Mouse (Mus musculus) stomach, embryonic 15.5 days (tissue): ENCODE data around the gene Bbip1. TPM values are rescaled to one million over a fixed set of nuclear protein-coding genes. Genes with fewer than 3 reads are reported as not detected.
"Not testable (repeated sequence)": the region's sequence is repeated elsewhere in the genome, so short reads cannot be mapped to it uniquely, and the experiment has no call there.

Experiments used
- ATAC-seq: fragments of 200-750 bp; cut with Nextera tagmentation; 2 replicates; pipeline ENCODE4 v1.8.0; 2017; ENCODE audit warnings: low read depth, moderate number of reproducible peaks, moderate TSS enrichment; ENCODE audit not compliant: insufficient read depth, low FRiP score
- H3K27ac ChIP-seq: fragments of 300-500 bp; sonication (generic); 2 replicates; pipeline ENCODE4 v1.5.1; 2015; ENCODE audit warnings: mild to moderate bottlenecking, inconsistent platforms
- H3K27me3 ChIP-seq: fragments of 300-500 bp; sonication (generic); replicated peaks from 2 replicates; pipeline ENCODE4 v1.6.1; 2015; ENCODE audit warnings: inconsistent platforms
- H3K36me3 ChIP-seq: fragments of 300-500 bp; sonication (generic); 2 replicates; pipeline ENCODE4 v1.6.1; 2015; ENCODE audit warnings: inconsistent platforms
- H3K4me1 ChIP-seq: fragments of 300-500 bp; sonication (generic); 2 replicates; pipeline ENCODE4 v1.6.1; 2015; ENCODE audit warnings: inconsistent platforms
- H3K4me2 ChIP-seq: fragments of 300-500 bp; sonication (generic); 2 replicates; pipeline ENCODE4 v1.6.1; 2015; ENCODE audit warnings: mild to moderate bottlenecking, inconsistent platforms
- H3K4me3 ChIP-seq: fragments of 300-500 bp; sonication (generic); replicated peaks from 2 replicates; pipeline ENCODE4 v1.5.1; 2015; ENCODE audit warnings: inconsistent platforms
- H3K9ac ChIP-seq: fragments of 300-500 bp; sonication (generic); 2 replicates; pipeline ENCODE4 v1.6.1; 2015; ENCODE audit warnings: inconsistent platforms
- H3K9me3 ChIP-seq: fragments of 300-500 bp; sonication (generic); 2 replicates; pipeline ENCODE4 v1.6.1; 2016; ENCODE audit warnings: inconsistent platforms
- WGBS: fragments of 180-500 bp; shearing (Covaris S2); methylation state at CpG from one replicate; pipeline ENCODE4 v1.1.7; 2015; 5-methylcytosine and 5-hydroxymethylcytosine counted together
- polyA plus RNA-seq: library from polyadenylated mRNA; unstranded; fragments of >200 nt; fragmentation: Nextera tagmentation; extraction: Ambion mirVana; gene quantifications from 2 replicates; pipeline ENCODE4 v1.2.1, GENCODE M21; 2015

Bbip1 gene
- 75.0 and 81.9 TPM in 2 replicates for polyA plus RNA-seq

DNA sequence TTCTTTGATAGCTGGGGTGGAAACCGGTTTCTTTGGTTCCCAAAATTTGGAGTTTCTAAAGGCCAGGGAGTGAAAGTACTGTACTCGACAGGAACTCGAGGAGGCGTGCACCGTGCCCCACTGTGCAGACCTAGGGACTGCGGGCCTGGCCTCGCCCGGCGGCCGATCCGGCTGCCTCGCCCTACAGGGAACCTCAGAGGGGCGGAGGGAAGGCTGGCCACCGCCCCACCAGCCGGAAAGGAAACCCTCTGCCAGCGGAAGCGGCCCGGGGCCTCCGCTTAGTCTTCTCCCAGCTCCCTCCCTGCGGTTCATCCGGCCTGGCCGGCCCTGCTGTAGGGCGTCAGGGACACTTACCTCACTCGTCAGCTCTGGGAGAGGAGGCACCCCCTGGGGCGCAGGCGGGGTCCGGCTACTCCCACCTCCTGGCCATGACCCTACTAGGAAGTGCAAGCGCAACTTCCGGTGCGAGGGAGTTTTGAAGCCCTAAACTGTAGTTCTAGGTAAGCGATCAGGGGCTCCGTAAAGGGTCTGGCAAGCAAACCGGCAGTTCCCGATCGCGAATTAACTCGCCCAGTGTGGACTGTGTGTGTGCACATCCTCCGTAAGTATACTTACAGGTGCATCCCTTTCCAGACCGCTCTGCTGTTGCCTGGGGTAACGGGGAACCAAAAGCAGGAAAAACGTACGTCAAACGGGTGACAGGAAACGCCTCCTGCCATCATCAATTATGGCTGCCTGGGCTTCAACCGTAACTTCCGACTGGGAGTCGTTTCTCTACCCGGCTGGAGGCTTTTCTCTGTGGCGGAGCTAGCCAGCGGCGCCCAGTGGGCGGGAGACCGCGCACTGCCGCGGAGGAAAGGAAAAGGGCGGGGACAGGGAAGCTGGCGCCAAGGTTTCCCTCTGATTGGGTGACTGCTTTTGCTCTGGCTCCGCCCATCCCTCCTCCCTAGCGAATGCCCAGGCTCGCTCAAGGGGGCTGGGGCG lies at the start of gene Bbip1, which contains the start of gene Shoc2:
Gene Bbip1 (minus strand): TSS at position 826 of the 984 bp plus-strand sequence.
Gene Shoc2 (plus strand): TSS at position 505 of the 984 bp plus-strand sequence.
- H3K27ac ChIP-seq, result peak within 1 kb of the TSS; percentile 100
- H3K4me3 ChIP-seq, result peak within 1 kb of the TSS; percentile 85
- H3K4me1 ChIP-seq, result peaks cover 8% of the 10 kb centered on the region
- H3K36me3 ChIP-seq, result no peaks in the 10 kb centered on the region
- no peaks in the 10 kb centered on the region for H3K9me3 ChIP-seq
- under 1% methylated on average over 57 of the region's 62 CpGs for whole genome bisulfite sequencing
- peak; percentile 92 for ATAC-seq
- no peaks in the 10 kb centered on the region for H3K27me3 ChIP-seq
- H3K9ac ChIP-seq, result peak within 1 kb of the TSS; percentile 93
- H3K4me2 ChIP-seq, result peak within 1 kb of the TSS; percentile 59

DNA sequence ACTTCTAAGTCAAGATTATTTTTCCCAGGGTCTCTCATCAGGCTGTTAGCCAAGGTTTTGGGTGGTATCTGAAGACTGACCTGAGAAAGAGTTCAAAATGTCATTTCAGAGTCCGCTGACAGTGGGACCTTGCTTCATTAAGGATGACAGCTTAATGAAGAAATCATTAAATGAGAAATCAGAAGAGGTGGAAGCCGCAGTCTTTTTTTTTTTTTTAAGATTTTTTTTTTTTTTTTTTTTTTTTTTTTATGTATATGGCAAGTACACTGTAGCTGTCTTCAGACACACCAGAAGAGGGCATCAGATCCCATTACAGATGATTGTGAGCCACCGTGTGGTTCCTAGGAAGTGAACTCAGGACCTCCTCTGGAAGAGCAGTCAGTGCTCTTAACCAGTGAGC lies 49.4 kb upstream of the Bbip1 start:
- WGBS, result 80% methylated on average over 3 of the region's 3 CpGs

DNA sequence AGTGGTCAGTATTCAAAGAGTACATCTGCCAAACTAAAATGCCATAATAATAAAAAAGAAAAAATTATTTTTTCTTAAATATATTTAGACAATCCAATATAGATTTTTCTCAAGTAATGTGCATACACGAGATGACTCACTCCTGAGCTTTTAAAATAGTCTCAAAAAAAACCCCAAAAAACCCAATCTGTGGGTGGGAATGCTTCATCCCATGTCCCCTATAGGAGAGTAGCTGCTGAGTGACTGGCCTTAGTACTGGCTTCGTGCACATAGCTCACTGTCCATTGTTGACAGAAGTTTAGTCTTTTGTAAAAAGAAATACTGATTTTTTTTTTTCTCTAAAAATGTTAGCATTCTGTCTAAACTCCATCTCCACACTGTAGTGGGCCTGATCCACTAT lies 46.1 kb upstream of the Bbip1 start:
- no peak overlapping the region for H3K4me3 ChIP-seq
- no peak overlapping the region for H3K9ac ChIP-seq
- no peak overlapping the region for H3K4me2 ChIP-seq
- H3K36me3 ChIP-seq, result peaks cover 11% of the 10 kb centered on the region; the same call in 1 of the 2 replicates
- H3K9me3 ChIP-seq, result no peaks in the 10 kb centered on the region
- no peak for ATAC-seq
- H3K27ac ChIP-seq, result no peak overlapping the region
- no peaks in the 10 kb centered on the region for H3K27me3 ChIP-seq
- no peaks in the 10 kb centered on the region for H3K4me1 ChIP-seq
- WGBS, result 85% methylated on average over 2 of the region's 2 CpGs

More for the DNA sequence above, 49.4 kb upstream of the Bbip1 start:
- Histone ChIP-seq H3K4me2 (no peak overlapping the region), H3K4me1 (no peaks in the 10 kb centered on the region), H3K27me3 (no peaks in the 10 kb centered on the region), H3K36me3 (0 out of 2 replicates have a peak, but pooled peaks cover 4% of the 10 kb centered on the region), H3K9me3 (no peaks in the 10 kb centered on the region), H3K4me3 (no peak overlapping the region), H3K27ac (no peak overlapping the region), H3K9ac (no peak overlapping the region)
- ATAC-seq, result no peak

DNA sequence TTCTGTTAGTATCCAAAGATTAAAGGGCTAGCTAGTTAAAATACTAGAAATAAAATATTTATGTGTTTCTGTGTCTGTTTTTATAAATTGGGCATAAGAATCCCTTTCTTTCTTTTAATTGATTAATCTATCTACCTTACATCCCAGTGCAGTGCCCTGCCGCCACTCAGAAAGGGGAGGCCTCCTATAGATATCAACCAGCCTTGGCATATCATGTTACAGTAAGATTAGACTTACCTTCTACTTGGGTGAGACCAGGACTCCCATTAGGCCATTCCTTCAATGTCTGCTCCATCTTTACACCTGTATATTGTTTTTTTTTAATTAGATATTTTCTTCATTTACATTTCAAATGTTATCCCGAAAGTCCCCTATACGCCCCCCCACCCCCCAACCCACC lies 40.2 kb upstream of the Bbip1 start:
- H3K4me2 ChIP-seq, result no peak overlapping the region
- no peak overlapping the region for H3K9ac ChIP-seq
- no peaks in the 10 kb centered on the region for H3K27me3 ChIP-seq
- no peak overlapping the region for H3K4me3 ChIP-seq
- no peaks in the 10 kb centered on the region for H3K4me1 ChIP-seq
- no peak overlapping the region for H3K27ac ChIP-seq
- ATAC-seq, result no peak
- WGBS, result 95% methylated on average over 3 of the region's 3 CpGs
- H3K36me3 ChIP-seq, result peaks cover 7% of the 10 kb centered on the region; the same call in 1 of the 2 replicates
- H3K9me3 ChIP-seq, result no peaks in the 10 kb centered on the region

DNA sequence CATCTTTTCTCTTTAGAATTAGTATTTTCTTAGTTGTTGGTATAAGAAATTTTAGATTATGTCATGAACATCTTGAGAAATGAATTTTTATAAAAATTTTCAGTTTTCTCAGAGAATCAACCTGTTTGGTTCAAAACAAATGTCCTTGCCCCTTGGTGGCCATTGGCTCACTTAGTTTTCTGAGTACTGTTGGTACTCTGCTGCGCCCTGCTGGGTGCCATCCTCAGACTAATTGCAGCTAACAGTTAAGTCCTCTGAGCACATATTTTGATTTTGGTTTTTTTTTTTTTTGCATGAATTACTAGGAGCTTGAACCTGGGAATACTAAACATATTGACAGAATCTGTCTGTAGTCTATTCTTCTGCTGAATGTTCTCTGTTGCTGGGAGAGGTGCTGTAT lies 38.9 kb upstream of the Bbip1 start:
- Histone ChIP-seq H3K4me3 (no peak overlapping the region), H3K27ac (no peak overlapping the region), H3K9ac (no peak overlapping the region), H3K9me3 (no peaks in the 10 kb centered on the region), H3K4me1 (no peaks in the 10 kb centered on the region), H3K36me3 (peaks cover 6% of the 10 kb centered on the region; the same call in 1 of the 2 replicates), H3K4me2 (no peak overlapping the region), H3K27me3 (no peaks in the 10 kb centered on the region)
- WGBS, result 93% methylated on average over 1 of the region's 1 CpGs
- ATAC-seq, result no peak

DNA sequence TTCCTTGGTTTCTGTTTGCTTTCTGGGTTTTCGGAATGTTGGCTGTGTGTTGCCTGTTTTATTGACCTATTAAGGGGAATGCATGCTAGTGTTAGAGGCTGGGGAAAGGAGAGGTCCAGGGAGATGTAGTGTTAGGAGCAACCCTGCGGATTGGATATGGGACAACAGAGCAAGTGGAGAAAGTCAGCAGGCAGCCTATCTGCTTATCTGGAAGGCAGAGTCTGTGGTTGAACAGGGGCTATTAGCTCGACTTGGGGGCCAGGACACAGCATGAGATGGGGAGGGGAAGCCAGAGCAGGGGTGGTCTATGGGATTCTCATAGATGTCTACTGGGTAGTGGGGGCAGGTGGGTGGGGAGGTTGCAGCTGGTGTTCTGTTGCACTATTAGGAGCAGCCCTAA lies 37.6 kb upstream of the Bbip1 start:
- Histone ChIP-seq H3K36me3 (peaks cover 2% of the 10 kb centered on the region; the same call in 1 of the 2 replicates), H3K9ac (no peak overlapping the region), H3K27ac (no peak overlapping the region; the same call in 1 of the 2 replicates), H3K4me1 (no peaks in the 10 kb centered on the region), H3K4me3 (no peak overlapping the region), H3K4me2 (no peak overlapping the region), H3K27me3 (no peaks in the 10 kb centered on the region), H3K9me3 (no peaks in the 10 kb centered on the region)
- 48% methylated on average over 3 of the region's 3 CpGs for WGBS
- ATAC-seq, result no peak

DNA sequence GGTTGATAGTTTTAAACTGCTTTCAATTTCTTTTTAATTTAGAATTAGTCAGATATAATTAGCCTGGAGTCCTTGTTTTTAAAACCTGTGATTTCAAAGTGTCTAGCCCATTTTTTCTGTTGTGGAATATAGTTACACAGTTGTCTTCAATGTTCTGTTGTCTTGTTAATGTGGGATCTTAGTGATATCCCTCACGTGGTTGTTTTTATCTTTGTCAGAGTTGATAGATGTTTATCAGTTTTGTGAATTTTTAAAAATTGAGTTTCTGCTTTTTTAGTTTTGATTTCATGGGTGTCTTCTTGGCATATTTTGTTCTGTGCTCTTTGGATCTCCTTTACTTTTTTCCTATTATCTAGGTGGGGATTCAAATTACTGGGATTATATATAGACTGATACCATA lies 29.2 kb upstream of the Bbip1 start:
- Histone ChIP-seq H3K27ac (no peak overlapping the region), H3K36me3 (peaks cover 4% of the 10 kb centered on the region; the same call in 1 of the 2 replicates), H3K4me1 (no peaks in the 10 kb centered on the region), H3K27me3 (no peaks in the 10 kb centered on the region), H3K4me2 (no peak overlapping the region), H3K9me3 (no peaks in the 10 kb centered on the region), H3K4me3 (no peak overlapping the region), H3K9ac (no peak overlapping the region)
- 65% methylated on average over 1 of the region's 1 CpGs for WGBS
- no peak for ATAC-seq

DNA sequence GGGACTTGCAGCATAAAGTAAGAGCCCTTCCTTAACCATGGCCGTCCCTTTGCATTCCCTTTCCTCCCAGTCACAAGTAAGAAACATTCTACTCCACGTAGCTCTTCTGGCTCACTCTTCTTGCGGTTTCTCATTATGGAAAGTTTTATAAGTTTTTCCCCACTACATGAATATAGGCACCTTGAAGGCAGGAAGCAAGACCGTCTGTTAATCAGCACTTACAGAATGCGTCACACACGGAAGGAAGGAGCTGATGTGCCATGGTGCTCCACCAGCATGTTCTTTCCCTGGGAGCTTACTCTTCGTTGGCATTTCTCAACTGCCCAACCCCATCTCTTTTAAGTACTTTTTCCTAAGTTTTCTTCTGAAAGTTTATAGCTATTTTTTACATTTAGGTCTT lies 27.5 kb upstream of the Bbip1 start:
- H3K27ac ChIP-seq, result no peak overlapping the region
- no peaks in the 10 kb centered on the region for H3K9me3 ChIP-seq
- WGBS, result 74% methylated on average over 7 of the region's 7 CpGs

DNA sequence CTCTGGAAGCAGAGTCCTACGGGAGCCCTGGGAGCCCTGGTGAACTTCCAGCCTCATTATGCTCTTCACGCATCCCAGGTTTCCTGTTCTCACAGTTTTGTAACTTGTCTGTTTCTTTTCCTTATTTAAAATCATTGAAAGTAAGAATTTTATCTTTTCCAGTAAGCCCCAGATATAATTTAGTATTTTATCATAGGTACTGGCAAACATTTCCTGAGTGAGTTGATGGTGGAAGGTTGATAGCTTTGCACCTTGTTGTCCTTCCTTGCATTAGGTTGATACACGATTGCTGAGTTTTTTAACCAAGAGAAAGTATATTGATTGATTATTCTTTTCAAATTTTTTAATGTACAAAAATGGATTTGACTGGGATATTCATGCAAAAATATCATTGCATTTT lies 24.8 kb upstream of the Bbip1 start:
- 78% methylated on average over 3 of the region's 3 CpGs for WGBS
- no peak for ATAC-seq
- H3K9ac ChIP-seq, result no peak overlapping the region
- no peaks in the 10 kb centered on the region for H3K9me3 ChIP-seq
- H3K36me3 ChIP-seq, result no peaks in the 10 kb centered on the region
- H3K27ac ChIP-seq, result no peak overlapping the region
- no peak overlapping the region for H3K4me3 ChIP-seq
- H3K4me2 ChIP-seq, result no peak overlapping the region
- H3K4me1 ChIP-seq, result no peaks in the 10 kb centered on the region
- no peaks in the 10 kb centered on the region for H3K27me3 ChIP-seq

More for the DNA sequence above, 27.5 kb upstream of the Bbip1 start:
- no peak overlapping the region for H3K4me2 ChIP-seq
- no peaks in the 10 kb centered on the region for H3K27me3 ChIP-seq
- H3K9ac ChIP-seq, result no peak overlapping the region
- no peaks in the 10 kb centered on the region for H3K4me1 ChIP-seq
- no peak overlapping the region for H3K4me3 ChIP-seq
- ATAC-seq, result no peak
- peaks cover 1% of the 10 kb centered on the region; the same call in 1 of the 2 replicates for H3K36me3 ChIP-seq

DNA sequence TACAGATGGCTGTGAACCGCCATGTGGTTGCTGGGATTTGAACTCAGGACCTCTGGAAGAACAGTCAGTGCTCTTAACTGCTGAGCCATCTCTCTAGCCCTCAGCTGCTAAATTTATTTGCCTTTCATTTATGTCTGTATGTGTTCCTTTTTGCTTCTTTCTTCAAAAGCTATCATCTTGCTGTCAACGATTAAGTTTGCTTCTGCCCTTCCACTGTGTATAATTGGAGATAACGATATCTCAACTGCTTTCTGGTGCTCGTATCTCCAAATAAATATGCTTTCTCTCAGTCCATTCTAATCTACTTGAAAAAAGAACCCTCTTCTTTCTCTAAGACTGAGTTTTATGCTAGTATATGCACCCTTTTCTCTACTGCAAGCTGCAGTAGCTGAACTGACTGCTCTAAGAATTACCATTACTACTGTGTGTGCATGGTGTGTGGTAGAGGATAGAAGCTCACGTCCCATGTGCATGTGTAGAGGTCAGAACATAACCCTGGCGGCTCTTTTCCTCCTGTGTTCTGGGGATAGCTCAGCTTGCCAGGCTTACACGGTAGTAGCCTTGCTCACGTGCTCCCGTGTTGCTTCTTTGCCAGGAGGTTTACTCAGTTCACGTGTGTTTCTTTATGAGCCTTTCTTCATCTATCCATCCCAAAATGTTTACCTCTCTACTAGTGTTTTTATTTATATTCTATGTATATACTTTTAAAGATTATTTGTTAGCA lies 20.6 kb upstream of the Bbip1 start:
- no peaks in the 10 kb centered on the region for H3K36me3 ChIP-seq
- no peak overlapping the region for H3K4me2 ChIP-seq
- no peaks in the 10 kb centered on the region for H3K27me3 ChIP-seq
- no peak for ATAC-seq
- no peak overlapping the region for H3K4me3 ChIP-seq
- no peak overlapping the region for H3K9ac ChIP-seq
- no peak overlapping the region for H3K27ac ChIP-seq
- WGBS, result 77% methylated on average over 10 of the region's 10 CpGs
- H3K9me3 ChIP-seq, result no peaks in the 10 kb centered on the region
- no peaks in the 10 kb centered on the region for H3K4me1 ChIP-seq

DNA sequence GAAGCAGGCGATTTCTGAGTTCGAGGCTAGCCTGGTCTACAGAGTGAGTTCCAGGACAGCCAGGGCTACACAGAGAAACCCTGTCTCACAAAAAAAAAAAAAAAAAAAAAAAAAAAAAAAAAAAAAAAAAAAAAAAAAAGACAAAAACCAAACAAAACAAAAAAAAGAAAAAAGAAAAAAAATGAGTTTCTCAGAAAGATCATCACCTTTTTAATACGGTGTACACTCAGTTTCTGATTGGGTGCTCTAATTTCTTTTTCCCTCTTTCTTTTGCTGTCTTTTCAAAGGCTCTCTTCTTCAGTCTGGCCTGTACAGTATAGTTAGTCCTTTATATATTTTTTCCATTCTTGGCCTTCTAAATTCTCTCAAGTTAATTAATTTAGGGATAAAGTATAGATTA lies 19.9 kb upstream of the Bbip1 start:
- not testable (repeated sequence) for ATAC-seq, H3K27me3 ChIP-seq, H3K4me3 ChIP-seq, H3K9me3 ChIP-seq, H3K27ac ChIP-seq, H3K9ac ChIP-seq, H3K4me1 ChIP-seq, H3K36me3 ChIP-seq, H3K4me2 ChIP-seq
- WGBS, result 98% methylated on average over 3 of the region's 3 CpGs

DNA sequence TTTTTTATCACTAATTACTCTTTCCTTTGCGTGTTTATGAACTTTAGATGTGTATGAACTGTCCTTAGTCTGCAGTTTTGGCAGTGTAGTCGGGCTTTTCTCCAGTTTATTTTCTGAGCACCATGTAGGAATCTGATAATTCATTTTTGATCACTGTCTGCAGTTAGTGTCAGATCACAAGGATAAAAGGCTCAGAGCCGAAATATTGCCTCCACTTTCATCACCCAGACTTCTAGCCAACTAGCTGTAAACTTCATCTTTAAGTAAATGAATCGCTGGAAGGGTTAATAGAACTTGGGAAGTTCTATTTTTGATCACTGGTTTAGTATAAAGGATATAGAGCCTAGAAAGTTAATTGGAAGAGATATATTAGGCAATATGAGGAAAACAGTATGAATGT lies 18.1 kb upstream of the Bbip1 start:
- Histone ChIP-seq H3K4me2 (no peak overlapping the region), H3K27ac (no peak overlapping the region), H3K27me3 (no peaks in the 10 kb centered on the region), H3K4me3 (no peak overlapping the region), H3K9me3 (no peaks in the 10 kb centered on the region), H3K9ac (no peak overlapping the region), H3K4me1 (no peaks in the 10 kb centered on the region), H3K36me3 (no peaks in the 10 kb centered on the region)
- no peak for ATAC-seq
- WGBS, result 86% methylated on average over 4 of the region's 4 CpGs
